Mouse (Mus musculus) urinary bladder, adult 2 months (tissue): ENCODE measurements around the gene Fgfr2. TPM values are rescaled to one million over a fixed set of nuclear protein-coding genes. Genes with fewer than 3 reads are reported as not detected.
"Not testable (repeated sequence)": the region's sequence is repeated elsewhere in the genome, so short reads cannot be mapped to it uniquely, and the experiment has no call there.

ENCODE experiments used
- DNase-seq: peaks from one replicate; pipeline ENCODE4 v3.0.0; 2022; ENCODE audit warnings: low spot score
- polyA plus RNA-seq: library from polyadenylated mRNA; depleted of rRNA; stranded (reverse); fragments of >200 nt; gene quantifications from 2 replicates; pipeline ENCODE4 v1.2.3, GENCODE M21; 2012

Gene Fgfr2
- polyA plus RNA-seq, 1 experiment, result 80.2 TPM

GRCm38 (mm10) chr7:131469506-131469905 lies 1653.6 kb downstream of the Fgfr2 start:
- no peak for DNase-seq

GRCm38 (mm10) chr7:131467312-131467711 lies 1655.8 kb downstream of the Fgfr2 start:
- no peak for DNase-seq

GRCm38 (mm10) chr7:131465735-131466134 lies 1657.4 kb downstream of the Fgfr2 start:
- no peak for DNase-seq

- DNase-seq, result no peak
Observed at GRCm38 (mm10) chr7:131465117-131465601, 1658.0 kb downstream of the Fgfr2 start.

GRCm38 (mm10) chr7:131456714-131457113 lies 1666.4 kb downstream of the Fgfr2 start:
- no peak for DNase-seq

- no peak for DNase-seq
Observed at GRCm38 (mm10) chr7:131437051-131437450, 1686.1 kb downstream of the Fgfr2 start.

GRCm38 (mm10) chr7:131434276-131434675 lies 1688.9 kb downstream of the Fgfr2 start:
- DNase-seq, result no peak

- DNase-seq, result no peak
Observed at GRCm38 (mm10) chr7:131432244-131432643, 1690.9 kb downstream of the Fgfr2 start.

GRCm38 (mm10) chr7:131427331-131427730 lies 1695.8 kb downstream of the Fgfr2 start:
- DNase-seq, result no peak

GRCm38 (mm10) chr7:131424912-131425311 lies 1698.2 kb downstream of the Fgfr2 start:
- DNase-seq, result no peak

- no peak for DNase-seq
Observed at GRCm38 (mm10) chr7:131417605-131418004, 1705.5 kb downstream of the Fgfr2 start.

- DNase-seq, result not testable (repeated sequence)
Observed at GRCm38 (mm10) chr7:131416742-131417141, 1706.4 kb downstream of the Fgfr2 start.

GRCm38 (mm10) chr7:131411941-131412270 lies 1711.2 kb downstream of the Fgfr2 start:
- DNase-seq, result no peak

GRCm38 (mm10) chr7:131411221-131411940 lies 1711.8 kb downstream of the Fgfr2 start:
- no peak for DNase-seq

GRCm38 (mm10) chr7:131410416-131411058 lies 1712.6 kb downstream of the Fgfr2 start, which contains the start of the genes Ikzf5 and Acadsb:
Gene Ikzf5 (minus strand): TSS chr7:131410521.
Gene Acadsb (plus strand): TSS chr7:131410601.
- peak; percentile 98 for DNase-seq

GRCm38 (mm10) chr7:131409988-131410385 lies 1713.2 kb downstream of the Fgfr2 start:
- DNase-seq, result no peak

- DNase-seq, result no peak
Observed at GRCm38 (mm10) chr7:131409321-131409987, 1713.7 kb downstream of the Fgfr2 start.

- not testable (repeated sequence) for DNase-seq
Observed at GRCm38 (mm10) chr7:131391761-131392160, 1731.4 kb downstream of the Fgfr2 start.

GRCm38 (mm10) chr7:131371880-131372651 lies 1751.1 kb downstream of the Fgfr2 start:
- DNase-seq, result no peak

GRCm38 (mm10) chr7:131371470-131371860 lies 1751.7 kb downstream of the Fgfr2 start:
- DNase-seq, result no peak

- DNase-seq, result peak; percentile 86
Observed at GRCm38 (mm10) chr7:131370648-131371469, 1752.3 kb downstream of the Fgfr2 start, which contains the start of gene Pstk. Gene Pstk (plus strand): TSS chr7:131371141.
